In genomic region chr11:88560634-88561033, GRCm38 (mm10) we compare ENCODE assay signal across 13 mouse cellular contexts.
A peak's percentile ranks its signal among the peaks of the same experiment; 100 is the strongest.
DNase-seq lines count a peak whose midpoint lies in the region; ATAC-seq and TF ChIP-seq lines count a peak whose summit lies in the region.
"Had no signal": no experiment of that assay in that cellular context is flagged by ENCODE, and none has a peak within 500 bp of the region (broad histone marks: within the 10 kb centered on the region; RNA-seq: fewer than 3 reads in every experiment).

No protein-coding gene starts in this region.

- H3K9ac ChIP-seq in liver, embryonic 11.5 days (ENCODE audit: low read depth, low read length), result no peak overlapping the region
- 0 out of 2 replicates have a peak overlapping the region, but pooled peaks have one; percentile 7 for H3K9ac ChIP-seq in embryonic facial prominence, embryonic 13.5 days
- no peak overlapping the region for H3K9ac ChIP-seq in limb, embryonic 15.5 days
- H3K9ac ChIP-seq: liver, embryonic 14.5 days had no signal

- H3K36me3 ChIP-seq in heart, embryonic 10.5 days, result 0 out of 2 replicates have a peak, but pooled peaks cover 6% of the 10 kb centered on the region
- H3K36me3 ChIP-seq in liver, embryonic 11.5 days (ENCODE audit: control insufficient read depth, insufficient read depth, low read length), result no peaks in the 10 kb centered on the region
- H3K36me3 ChIP-seq in embryonic facial prominence, embryonic 13.5 days, result peaks cover 5% of the 10 kb centered on the region
- no peaks in the 10 kb centered on the region for H3K36me3 ChIP-seq in limb, embryonic 15.5 days

- TF ChIP-seq CTCF in left cerebral cortex, adult 2 months (IDR thresholded peaks at IDR 0.05), result no peak

- 33% methylated on average over 9 of the region's 9 CpGs for WGBS in heart, embryonic 10.5 days
- 70% methylated on average over 9 of the region's 9 CpGs for WGBS in liver, embryonic 11.5 days
- WGBS in embryonic facial prominence, embryonic 13.5 days, result 71% methylated on average over 9 of the region's 9 CpGs
- 69% methylated on average over 9 of the region's 9 CpGs for WGBS in limb, embryonic 15.5 days

- H3K4me2 ChIP-seq in liver, embryonic 11.5 days, result no peak overlapping the region
- H3K4me2 ChIP-seq in embryonic facial prominence, embryonic 13.5 days, result no peak overlapping the region
- H3K4me2 ChIP-seq in limb, embryonic 15.5 days, result no peak overlapping the region

- peak overlapping the region; percentile 90 for H3K27ac ChIP-seq in heart, embryonic 10.5 days
- peak overlapping the region; percentile 20; the same call in 1 of the 2 replicates for H3K27ac ChIP-seq in liver, embryonic 11.5 days (ENCODE audit: low read depth, low read length)
- H3K27ac ChIP-seq in embryonic facial prominence, embryonic 13.5 days, result peak overlapping the region; percentile 72; the same call in 1 of the 2 replicates
- peak overlapping the region; percentile 64 for H3K27ac ChIP-seq in limb, embryonic 15.5 days
- H3K27ac ChIP-seq in left cerebral cortex, adult 2 months, result no peak overlapping the region
- H3K27ac ChIP-seq: liver, embryonic 14.5 days had no signal

- peak overlapping the region; percentile 27 for H3K4me3 ChIP-seq in heart, embryonic 10.5 days
- H3K4me3 ChIP-seq in liver, embryonic 11.5 days (ENCODE audit: low read depth, low read length), result no peak overlapping the region
- H3K4me3 ChIP-seq in embryonic facial prominence, embryonic 13.5 days, result no peak overlapping the region
- no peak overlapping the region for H3K4me3 ChIP-seq in limb, embryonic 15.5 days
- no peak overlapping the region for H3K4me3 ChIP-seq in left cerebral cortex, adult 2 months

- ATAC-seq in liver, embryonic 11.5 days (replicated peaks; ENCODE audit: low FRiP score), result no peak
- ATAC-seq in embryonic facial prominence, embryonic 13.5 days (ENCODE audit: insufficient number of reproducible peaks, insufficient read depth, low FRiP score, low TSS enrichment, low read depth), result no peak
- ATAC-seq in limb, embryonic 15.5 days (ENCODE audit: insufficient number of reproducible peaks, low FRiP score, low TSS enrichment, low read depth), result no peak

- H3K27me3 ChIP-seq in heart, embryonic 10.5 days (ENCODE audit: insufficient read depth, poor library complexity, severe bottlenecking), result no peaks in the 10 kb centered on the region
- H3K27me3 ChIP-seq in liver, embryonic 11.5 days (replicated peaks; ENCODE audit: control insufficient read depth, insufficient read depth, low read length), result no peaks in the 10 kb centered on the region
- H3K27me3 ChIP-seq in embryonic facial prominence, embryonic 13.5 days, result no peaks in the 10 kb centered on the region
- H3K27me3 ChIP-seq in limb, embryonic 15.5 days, result 0 out of 2 replicates have a peak, but pooled peaks cover 7% of the 10 kb centered on the region
- H3K27me3 ChIP-seq: Patski had no signal

- DNase-seq in heart, embryonic 10.5 days (ENCODE audit: low spot score), result no peak
- DNase-seq in heart, adult 11 months, result no peak
- DNase-seq in liver, embryonic 11.5 days (ENCODE audit: low spot score), result no peak
- no peak for DNase-seq in liver
- DNase-seq in left cerebral cortex, adult 2 months (ENCODE audit: extremely low spot score in 1 of 2, low spot score in 2 of 2), result no peak
- DNase-seq in lung, postnatal 10 days, result no peak
- DNase-seq: B cell, adult 2 months; cerebellum, postnatal 25 days; gastrocnemius, postnatal 14 days had no signal

- H3K9me3 ChIP-seq in heart, embryonic 10.5 days, result no peaks in the 10 kb centered on the region
- H3K9me3 ChIP-seq in liver, embryonic 11.5 days (ENCODE audit: control insufficient read depth, low read length), result no peaks in the 10 kb centered on the region
- H3K9me3 ChIP-seq in embryonic facial prominence, embryonic 13.5 days, result no peaks in the 10 kb centered on the region
- no peaks in the 10 kb centered on the region; the same call in 1 of the 2 replicates for H3K9me3 ChIP-seq in limb, embryonic 15.5 days

- intact Hi-C loops in left cerebral cortex, adult 2 months (cut with DNase I), result no loop called here

- H3K4me1 ChIP-seq in heart, embryonic 10.5 days, result peaks cover 90% of the 10 kb centered on the region
- H3K4me1 ChIP-seq in liver, embryonic 11.5 days (replicated peaks; ENCODE audit: control insufficient read depth, insufficient read depth, low read length), result peaks cover 40% of the 10 kb centered on the region
- H3K4me1 ChIP-seq in embryonic facial prominence, embryonic 13.5 days, result peaks cover 68% of the 10 kb centered on the region
- H3K4me1 ChIP-seq in limb, embryonic 15.5 days, result peaks cover 53% of the 10 kb centered on the region
